Comparison of ENCODE assay signal across 10 mouse cellular contexts in genomic region chr2:163252645-163253044, GRCm38 (mm10). TPM values are rescaled to one million over a fixed set of nuclear protein-coding genes. Genes with fewer than 3 reads are reported as not detected.
DNase-seq lines count a peak whose midpoint lies in the region; ATAC-seq and TF ChIP-seq lines count a peak whose summit lies in the region.
"Had no signal": no experiment of that assay in that cellular context is flagged by ENCODE, and none has a peak within 500 bp of the region (broad histone marks: within the 10 kb centered on the region; RNA-seq: fewer than 3 reads in every experiment).

No protein-coding gene starts in this region.

- H3K4me2 ChIP-seq in midbrain, embryonic 13.5 days (replicated peaks), result no peak overlapping the region
- H3K4me2 ChIP-seq in myocyte (ENCODE audit: low read depth), result peak overlapping the region; percentile 65

- H3K4me1 ChIP-seq in midbrain, embryonic 13.5 days (replicated peaks), result peaks cover 23% of the 10 kb centered on the region
- peaks cover under 1% of the 10 kb centered on the region; the same call in 1 of the 2 replicates for H3K4me1 ChIP-seq in midbrain, embryonic 10.5 days

- peak; percentile 28; the same call in 1 of the 2 replicates for TF ChIP-seq CTCF in gastrocnemius, adult 2 months (IDR thresholded peaks at IDR 0.05)

- peaks cover 13% of the 10 kb centered on the region; the same call in 1 of the 2 replicates for H3K36me3 ChIP-seq in midbrain, embryonic 13.5 days
- peaks cover 52% of the 10 kb centered on the region for H3K36me3 ChIP-seq in midbrain, embryonic 10.5 days
- no peaks in the 10 kb centered on the region for H3K36me3 ChIP-seq in myocyte (ENCODE audit: control insufficient read depth, insufficient read depth)

- no peaks in the 10 kb centered on the region for H3K27me3 ChIP-seq in midbrain, embryonic 13.5 days
- no peaks in the 10 kb centered on the region for H3K27me3 ChIP-seq in midbrain, embryonic 10.5 days (ENCODE audit: low read depth, poor library complexity, severe bottlenecking)
- H3K27me3 ChIP-seq in myocyte (ENCODE audit: control insufficient read depth, insufficient read depth, insufficient read length), result no peaks in the 10 kb centered on the region

- no peak for TF ChIP-seq POLR2A in myocyte (IDR thresholded peaks at IDR 0.05; ENCODE audit: insufficient read length, low read depth)

- no peak for DNase-seq in gastrocnemius, adult 2 months
- no peak for DNase-seq in gastrocnemius, postnatal 36 days
- no peak for DNase-seq in midbrain, embryonic 10.5 days (ENCODE audit: low spot score)
- peak; percentile 45 for DNase-seq in embryo, embryonic 10.5 days (ENCODE audit: low spot score)
- DNase-seq in urinary bladder, postnatal 14 days (ENCODE audit: low spot score), result no peak
- no peak for DNase-seq in heart, adult 11 months
- DNase-seq: gastrocnemius, postnatal 14 days; lung, postnatal 10 days had no signal

- intact Hi-C loops in gastrocnemius, adult 2 months (cut with DNase I), result no loop called here
- intact Hi-C loops in gastrocnemius, postnatal 36 days (cut with DNase I), result no loop called here

- H3K9ac ChIP-seq in midbrain, embryonic 13.5 days (replicated peaks), result no peak overlapping the region

- H3ac ChIP-seq in myocyte (ENCODE audit: control insufficient read depth, insufficient read length), result no peak overlapping the region

- no peak for ATAC-seq in midbrain, embryonic 13.5 days

- H3K27ac ChIP-seq in gastrocnemius, adult 2 months, result no peak overlapping the region
- peak overlapping the region; percentile 84 for H3K27ac ChIP-seq in midbrain, embryonic 13.5 days
- no peak overlapping the region for H3K27ac ChIP-seq in midbrain, embryonic 10.5 days (replicated peaks)

- no peaks in the 10 kb centered on the region for H3K79me2 ChIP-seq in myocyte (ENCODE audit: control insufficient read depth, insufficient read depth)

- H3K4me3 ChIP-seq in gastrocnemius, adult 2 months, result no peak overlapping the region
- no peak overlapping the region for H3K4me3 ChIP-seq in midbrain, embryonic 13.5 days (replicated peaks)
- H3K4me3 ChIP-seq in midbrain, embryonic 10.5 days, result no peak overlapping the region
- H3K4me3 ChIP-seq in myocyte, result no peak overlapping the region

- 91% methylated on average over 2 of the region's 2 CpGs for WGBS in midbrain, embryonic 13.5 days
- WGBS in midbrain, embryonic 10.5 days, result 89% methylated on average over 2 of the region's 2 CpGs

- no peaks in the 10 kb centered on the region for H3K9me3 ChIP-seq in midbrain, embryonic 13.5 days
- no peaks in the 10 kb centered on the region for H3K9me3 ChIP-seq in midbrain, embryonic 10.5 days (replicated peaks)

TF ChIP-seq in myocyte, 11 proteins besides CTCF, POLR2A, EP300 and RAD21:
- TF ChIP-seq TCF12 (IDR thresholded peaks at IDR 0.05; ENCODE audit: insufficient read depth, poor library complexity, severe bottlenecking) (no peak), POLR2AphosphoS2 (IDR thresholded peaks at IDR 0.05; ENCODE audit: insufficient read length, low read depth) (no peak), REST (IDR thresholded peaks at IDR 0.05; ENCODE audit: insufficient read depth, insufficient read length) (no peak), MAX (IDR thresholded peaks at IDR 0.05; ENCODE audit: low read depth) (no peak), SRF (IDR thresholded peaks at IDR 0.05; ENCODE audit: control insufficient read depth, insufficient read length, low read depth) (no peak), MYOD1 (IDR thresholded peaks at IDR 0.05; ENCODE audit: control insufficient read depth in 1 of 3, insufficient read length in 2 of 3, low read depth in 2 of 3) (no peak), MYOG (IDR thresholded peaks at IDR 0.05; ENCODE audit: control insufficient read depth in 1 of 3, insufficient read depth in 1 of 3, insufficient read length in 2 of 3, low read depth in 2 of 3) (no peak), USF1 (IDR thresholded peaks at IDR 0.05; ENCODE audit: low read depth) (no peak), E2F4 (IDR thresholded peaks at IDR 0.05; ENCODE audit: insufficient read depth) (no peak), CEBPB (IDR thresholded peaks at IDR 0.05; ENCODE audit: insufficient read depth, poor library complexity, severe bottlenecking) (no peak), TCF3 (IDR thresholded peaks at IDR 0.05; ENCODE audit: insufficient read length, low read depth) (no peak)

RNA-seq across cellular contexts. Expression of gene Tox2, which starts 49.7 kb away (rescaled TPM):
- under 1 TPM; 0.28 to 0.31 TPM for total RNA-seq in gastrocnemius, adult 2 months (2021)
- total RNA-seq in gastrocnemius, postnatal 36 days (2021), result under 1 TPM in 1 of 2 experiments, not detected in 1; 0.20 TPM
- 38.8 and 44.2 TPM in 2 replicates for polyA plus RNA-seq in midbrain, embryonic 13.5 days (2015; fragmentation: Nextera tagmentation; extraction: Ambion mirVana)
- polyA plus RNA-seq in midbrain, embryonic 10.5 days (2016; fragmentation: Nextera tagmentation; extraction: Ambion mirVana), result 45.5 and 52.3 TPM in 2 replicates
- polyA plus RNA-seq in myocyte (2012; fragmentation: generic; extraction: Trizol), result 0.05 TPM

Comparison
In these comparisons a context has a peak if more than half of its experiments do, and no peak if none do; other contexts are left out.
1. RNA of gene Tox2, which starts 49.7 kb away (polyA plus RNA-seq): 45.5 to 52.3 TPM in midbrain, embryonic 10.5 days and 38.8 to 44.2 TPM in midbrain, embryonic 13.5 days; 0.05 TPM in myocyte (single experiment); every median in the first group is over 10 times any median in the second.